Comparison of ENCODE assay signal across 8 mouse cellular contexts in genomic region chr9:115088295-115088993, GRCm38 (mm10).
DNase-seq lines count a peak whose midpoint lies in the region; ATAC-seq and TF ChIP-seq lines count a peak whose summit lies in the region.

No protein-coding gene starts in this region.

- peak; percentile 95 for TF ChIP-seq CTCF in lung, postnatal 0 days (IDR thresholded peaks at IDR 0.05)

- no peak overlapping the region for H3K4me3 ChIP-seq in hindbrain, embryonic 12.5 days
- no peak overlapping the region for H3K4me3 ChIP-seq in lung, postnatal 0 days (ENCODE audit: low read depth, low read length)

- peak overlapping the region; percentile 35; the same call in 1 of the 2 replicates for H3K27ac ChIP-seq in hindbrain, embryonic 12.5 days
- no peak overlapping the region for H3K27ac ChIP-seq in lung, postnatal 0 days (ENCODE audit: low read length)

- 28% methylated on average over 17 of the region's 17 CpGs for WGBS in hindbrain, embryonic 12.5 days
- 24% methylated on average over 16 of the region's 17 CpGs for WGBS in lung, postnatal 0 days

- H3K4me2 ChIP-seq in hindbrain, embryonic 12.5 days (replicated peaks) = peak overlapping the region; percentile 24; the same call in 1 of the 2 replicates
- H3K4me2 ChIP-seq in lung, postnatal 0 days (replicated peaks; ENCODE audit: low read depth, low read length) = peak overlapping the region; percentile 4; the same call in 1 of the 2 replicates

- H3K9ac ChIP-seq in hindbrain, embryonic 12.5 days = no peak overlapping the region
- H3K9ac ChIP-seq in lung, postnatal 0 days (replicated peaks; ENCODE audit: low read depth) = no peak overlapping the region

- H3K4me1 ChIP-seq in hindbrain, embryonic 12.5 days = peaks cover 6% of the 10 kb centered on the region
- H3K4me1 ChIP-seq in lung, postnatal 0 days (ENCODE audit: insufficient read depth, low read depth, low read length) = no peaks in the 10 kb centered on the region

- no peaks in the 10 kb centered on the region; the same call in 1 of the 2 replicates for H3K9me3 ChIP-seq in hindbrain, embryonic 12.5 days (replicated peaks)
- no peaks in the 10 kb centered on the region for H3K9me3 ChIP-seq in lung, postnatal 0 days (ENCODE audit: low read length)

- TF ChIP-seq EP300 in lung, postnatal 0 days (IDR thresholded peaks at IDR 0.05) = no peak

- H3K27me3 ChIP-seq in hindbrain, embryonic 12.5 days = no peaks in the 10 kb centered on the region
- H3K27me3 ChIP-seq in lung, postnatal 0 days (replicated peaks; ENCODE audit: insufficient read depth, low read length) = no peaks in the 10 kb centered on the region

- no peaks in the 10 kb centered on the region for H3K36me3 ChIP-seq in hindbrain, embryonic 12.5 days
- H3K36me3 ChIP-seq in lung, postnatal 0 days (ENCODE audit: insufficient read depth, low read length) = no peaks in the 10 kb centered on the region

- peak; percentile 89 for ATAC-seq in hindbrain, embryonic 12.5 days (ENCODE audit: low FRiP score)
- peak; percentile 95 for ATAC-seq in lung, postnatal 0 days

- DNase-seq in ZHBTc4 (ENCODE audit: low read depth, low spot score) = peak; percentile 95
- peak; percentile 70 to 79 for DNase-seq in cerebellum, postnatal 25 days
- peak; percentile 48 to 72 for DNase-seq in frontal cortex, postnatal 36 days (ENCODE audit: low spot score in 2 of 2)
- DNase-seq in layer of hippocampus, adult 9-11 months = peak; percentile 64
- DNase-seq in lung, postnatal 0 days (ENCODE audit: low spot score) = peak; percentile 93
- DNase-seq in retina, postnatal 1 day = peak; percentile 90
- peak; percentile 68 for DNase-seq in urinary bladder, postnatal 14 days (ENCODE audit: low spot score)
